Mouse (Mus musculus) right cerebral cortex, postnatal 36 days (tissue): Measurements from ENCODE around the gene R3hdm4.
"Not testable (repeated sequence)": the region's sequence is repeated elsewhere in the genome, so short reads cannot be mapped to it uniquely, and the experiment has no call there.

ENCODE experiments used
- DNase-seq, 2 experiments: peaks; one replicate each; pipeline ENCODE4 v3.0.0; 2022; ENCODE audit warnings: low spot score in 2 of 2, mixed read lengths in 1 of 2

R3hdm4 gene

GRCm38 (mm10) chr10:79906712-79907111 is 14.3 kb downstream of the R3hdm4 start:
- no peak for DNase-seq

- peak; percentile 89 to 91 for DNase-seq
Measured at GRCm38 (mm10) chr10:79900951-79901410, 20.0 kb downstream of the R3hdm4 start.

GRCm38 (mm10) chr10:79897316-79898245 is 23.4 kb downstream of the R3hdm4 start:
- no peak for DNase-seq

GRCm38 (mm10) chr10:79896814-79897213 is 24.2 kb downstream of the R3hdm4 start:
- no peak for DNase-seq

GRCm38 (mm10) chr10:79896306-79896705 is 24.7 kb downstream of the R3hdm4 start:
- no peak for DNase-seq

- DNase-seq: peak; percentile 55 to 61
Measured at GRCm38 (mm10) chr10:79892451-79893118, 28.4 kb downstream of the R3hdm4 start.

- no peak for DNase-seq
Measured at GRCm38 (mm10) chr10:79890670-79891069, 30.3 kb downstream of the R3hdm4 start, which contains the start of gene Cfd. Gene Cfd, plus strand, starts transcription at chr10:79890853.

GRCm38 (mm10) chr10:79889386-79889785 is 31.6 kb downstream of the R3hdm4 start:
- no peak for DNase-seq

- no peak for DNase-seq
Measured at GRCm38 (mm10) chr10:79886611-79887010, 34.4 kb downstream of the R3hdm4 start.

- no peak for DNase-seq
Measured at GRCm38 (mm10) chr10:79886054-79886453, 35.0 kb downstream of the R3hdm4 start, which contains the start of gene Elane. Gene Elane, plus strand, starts transcription at chr10:79886247.

GRCm38 (mm10) chr10:79884938-79885337 is 36.1 kb downstream of the R3hdm4 start:
- DNase-seq: not testable (repeated sequence)

GRCm38 (mm10) chr10:79884446-79884845 is 36.6 kb downstream of the R3hdm4 start:
- no peak for DNase-seq

- DNase-seq: peak; percentile 59 to 69
Measured at GRCm38 (mm10) chr10:79883297-79884084, 37.5 kb downstream of the R3hdm4 start.

GRCm38 (mm10) chr10:79881981-79882380 is 39.0 kb downstream of the R3hdm4 start:
- DNase-seq: no peak

- DNase-seq: no peak
Measured at GRCm38 (mm10) chr10:79880721-79881120, 40.3 kb downstream of the R3hdm4 start.

GRCm38 (mm10) chr10:79879527-79879926 is 41.5 kb downstream of the R3hdm4 start:
- DNase-seq: no peak

- no peak for DNase-seq
Measured at GRCm38 (mm10) chr10:79877757-79878156, 43.3 kb downstream of the R3hdm4 start.

GRCm38 (mm10) chr10:79877174-79877573 is 43.8 kb downstream of the R3hdm4 start:
- no peak for DNase-seq

GRCm38 (mm10) chr10:79874290-79874862 is 46.6 kb downstream of the R3hdm4 start, which contains the start of the genes Prtn3 and Plppr3:
Gene Prtn3, plus strand, starts transcription at chr10:79874476.
Gene Plppr3, minus strand, starts transcription at chr10:79874634.
- no peak for DNase-seq

GRCm38 (mm10) chr10:79873715-79874289 is 47.2 kb downstream of the R3hdm4 start:
- no peak for DNase-seq

GRCm38 (mm10) chr10:79873313-79873712 is 47.7 kb downstream of the R3hdm4 start:
- no peak for DNase-seq
